ENCODE assay signal across 22 mouse cellular contexts in genomic region chr13:28823311-28823880, GRCm38 (mm10).
DNase-seq lines count a peak whose midpoint lies in the region; ATAC-seq and TF ChIP-seq lines count a peak whose summit lies in the region.
"Had no signal": no experiment of that assay in that cellular context is flagged by ENCODE, and none has a peak within 500 bp of the region (broad histone marks: within the 10 kb centered on the region; RNA-seq: fewer than 3 reads in every experiment).

No protein-coding gene starts in this region.

- H3K27me3 ChIP-seq in heart, embryonic 10.5 days (ENCODE audit: insufficient read depth, poor library complexity, severe bottlenecking), result no peaks in the 10 kb centered on the region
- H3K27me3 ChIP-seq in midbrain, embryonic 12.5 days, result no peaks in the 10 kb centered on the region
- no peaks in the 10 kb centered on the region for H3K27me3 ChIP-seq in midbrain, postnatal 0 days (ENCODE audit: insufficient read depth, low read length)
- H3K27me3 ChIP-seq: heart, embryonic 13.5 days; liver, embryonic 13.5 days had no signal

- peaks cover 4% of the 10 kb centered on the region for H3K4me1 ChIP-seq in heart, embryonic 10.5 days
- H3K4me1 ChIP-seq in midbrain, embryonic 12.5 days, result peaks cover 17% of the 10 kb centered on the region
- H3K4me1 ChIP-seq in midbrain, postnatal 0 days (ENCODE audit: insufficient read depth, low read length), result peaks cover 5% of the 10 kb centered on the region; the same call in 1 of the 2 replicates
- H3K4me1 ChIP-seq: liver, embryonic 13.5 days had no signal

- no peak overlapping the region for H3K27ac ChIP-seq in heart, embryonic 10.5 days
- no peak overlapping the region for H3K27ac ChIP-seq in midbrain, embryonic 12.5 days (replicated peaks)
- H3K27ac ChIP-seq in midbrain, postnatal 0 days (ENCODE audit: low read depth, low read length), result no peak overlapping the region
- H3K27ac ChIP-seq: embryonic facial prominence, embryonic 10.5 days; heart, embryonic 13.5 days; hindbrain, postnatal 0 days; liver, embryonic 13.5 days had no signal

- TF ChIP-seq CTCF in midbrain, postnatal 0 days (IDR thresholded peaks at IDR 0.05), result no peak

- DNase-seq in heart, adult 11 months, result peak; percentile 82
- no peak for DNase-seq in heart, embryonic 10.5 days (ENCODE audit: low spot score)
- DNase-seq in midbrain, postnatal 0 days (ENCODE audit: low spot score), result no peak
- peak; percentile 37 for DNase-seq in 416B (ENCODE audit: low read depth)
- DNase-seq in right cerebral cortex, postnatal 14 days, result no peak
- DNase-seq: adrenal gland, postnatal 25 days; cerebellum, adult 9-10 months; gastrocnemius, postnatal 14 days; heart, adult 18-20 months; heart, postnatal 14 days; kidney, adult 9 months; layer of hippocampus, adult 9-11 months; liver, embryonic 13.5 days; lung, adult 2 months; lung, postnatal 14 days; thymus, postnatal 25 days had no signal

- WGBS in heart, embryonic 10.5 days, result 70% methylated on average over 9 of the region's 9 CpGs
- WGBS in midbrain, embryonic 12.5 days, result 83% methylated on average over 9 of the region's 9 CpGs
- WGBS in midbrain, postnatal 0 days, result 70% methylated on average over 9 of the region's 9 CpGs

- H3K36me3 ChIP-seq in heart, embryonic 10.5 days, result no peaks in the 10 kb centered on the region
- no peaks in the 10 kb centered on the region for H3K36me3 ChIP-seq in midbrain, embryonic 12.5 days
- no peaks in the 10 kb centered on the region for H3K36me3 ChIP-seq in midbrain, postnatal 0 days (ENCODE audit: insufficient read depth, low read length)
- H3K36me3 ChIP-seq: heart, embryonic 13.5 days; liver, embryonic 13.5 days had no signal

- no peak overlapping the region for H3K4me3 ChIP-seq in heart, embryonic 10.5 days
- no peak overlapping the region for H3K4me3 ChIP-seq in midbrain, embryonic 12.5 days
- H3K4me3 ChIP-seq in midbrain, postnatal 0 days (ENCODE audit: low read depth, low read length), result no peak overlapping the region
- H3K4me3 ChIP-seq: embryonic facial prominence, embryonic 10.5 days; heart, embryonic 13.5 days; liver, embryonic 13.5 days had no signal

- no peak overlapping the region for H3K4me2 ChIP-seq in midbrain, embryonic 12.5 days (replicated peaks)
- no peak overlapping the region for H3K4me2 ChIP-seq in midbrain, postnatal 0 days (ENCODE audit: low read depth, low read length, poor library complexity, severe bottlenecking)
- H3K4me2 ChIP-seq: heart, embryonic 13.5 days; liver, embryonic 13.5 days had no signal

- no peak overlapping the region for H3K9ac ChIP-seq in midbrain, embryonic 12.5 days (replicated peaks)
- no peak overlapping the region for H3K9ac ChIP-seq in midbrain, postnatal 0 days (replicated peaks; ENCODE audit: low read length, poor library complexity, severe bottlenecking)
- H3K9ac ChIP-seq: heart, embryonic 13.5 days; liver, embryonic 13.5 days had no signal

- no peaks in the 10 kb centered on the region for H3K9me3 ChIP-seq in heart, embryonic 10.5 days
- H3K9me3 ChIP-seq in midbrain, embryonic 12.5 days, result no peaks in the 10 kb centered on the region
- H3K9me3 ChIP-seq in midbrain, postnatal 0 days (ENCODE audit: low read length), result no peaks in the 10 kb centered on the region
- H3K9me3 ChIP-seq: embryonic facial prominence, embryonic 10.5 days; heart, embryonic 13.5 days; liver, embryonic 13.5 days had no signal

- ATAC-seq in midbrain, embryonic 12.5 days (ENCODE audit: low FRiP score, low read depth), result peak; percentile 12; the same call in 1 of the 2 replicates
- ATAC-seq in midbrain, postnatal 0 days (ENCODE audit: low FRiP score), result no peak
- ATAC-seq in megakaryocyte-erythroid progenitor cell, adult 5-6 weeks (replicated peaks; ENCODE audit: low FRiP score, low TSS enrichment, poor library complexity, severe bottlenecking), result 0 out of 2 replicates have a peak, but pooled peaks have one; percentile 50
- ATAC-seq: intestine, embryonic 16.5 days had no signal

Comparison
In these comparisons a context has a peak if more than half of its experiments do, and no peak if none do; other contexts are left out.
1. DNase-seq: peak in heart, adult 11 months (single experiment) and 416B (single experiment); none in heart, embryonic 10.5 days (single experiment), midbrain, postnatal 0 days (single experiment) and right cerebral cortex, postnatal 14 days (single experiment).